Mouse (Mus musculus) myocyte (in vitro differentiated cells): ENCODE measurements around the gene Nid1.

Experiments
- CEBPB ChIP-seq: IDR thresholded peaks from 2 replicates; pipeline ENCODE4 v1.6.1; 2011; ENCODE audit warnings: mild to moderate bottlenecking, moderate library complexity; ENCODE audit not compliant: poor library complexity, insufficient read depth, severe bottlenecking
- E2F4 ChIP-seq: IDR thresholded peaks from one replicate; pipeline ENCODE4 v1.6.1; 2011; ENCODE audit warnings: mild to moderate bottlenecking, control low read depth, moderate library complexity; ENCODE audit not compliant: insufficient read depth
- MAX ChIP-seq: IDR thresholded peaks from one replicate; pipeline ENCODE4 v1.6.1; 2011; ENCODE audit warnings: low read depth, mild to moderate bottlenecking, control low read depth
- MYOD1 ChIP-seq, 3 experiments: IDR thresholded peaks; one replicate each; pipeline ENCODE4 v1.6.1; 2011; ENCODE audit warnings: control low read depth in 2 of 3, low read depth in 2 of 3, mild to moderate bottlenecking in 2 of 3, moderate library complexity in 1 of 3; ENCODE audit not compliant: insufficient read length in 2 of 3, control insufficient read depth in 1 of 3
- POLR2A ChIP-seq: IDR thresholded peaks from one replicate; pipeline ENCODE4 v1.6.1; 2011; ENCODE audit warnings: low read depth, mild to moderate bottlenecking, control low read depth, moderate library complexity; ENCODE audit not compliant: insufficient read length
- POLR2AphosphoS2 ChIP-seq: IDR thresholded peaks from one replicate; pipeline ENCODE4 v1.6.1; 2011; ENCODE audit warnings: low read depth, control low read depth; ENCODE audit not compliant: insufficient read length
- SRF ChIP-seq: IDR thresholded peaks from one replicate; pipeline ENCODE4 v1.6.1; 2011; ENCODE audit warnings: low read depth; ENCODE audit not compliant: control insufficient read depth, insufficient read length
- TCF12 ChIP-seq: IDR thresholded peaks from one replicate; pipeline ENCODE4 v1.6.1; 2011; ENCODE audit warnings: mild to moderate bottlenecking, control low read depth; ENCODE audit not compliant: poor library complexity, insufficient read depth, severe bottlenecking
- TCF3 ChIP-seq: IDR thresholded peaks from one replicate; pipeline ENCODE4 v1.6.1; 2011; ENCODE audit warnings: low read depth, control low read depth; ENCODE audit not compliant: insufficient read length
- USF1 ChIP-seq: IDR thresholded peaks from one replicate; pipeline ENCODE4 v1.6.1; 2011; ENCODE audit warnings: low read depth, mild to moderate bottlenecking, control low read depth, moderate library complexity

DNA sequence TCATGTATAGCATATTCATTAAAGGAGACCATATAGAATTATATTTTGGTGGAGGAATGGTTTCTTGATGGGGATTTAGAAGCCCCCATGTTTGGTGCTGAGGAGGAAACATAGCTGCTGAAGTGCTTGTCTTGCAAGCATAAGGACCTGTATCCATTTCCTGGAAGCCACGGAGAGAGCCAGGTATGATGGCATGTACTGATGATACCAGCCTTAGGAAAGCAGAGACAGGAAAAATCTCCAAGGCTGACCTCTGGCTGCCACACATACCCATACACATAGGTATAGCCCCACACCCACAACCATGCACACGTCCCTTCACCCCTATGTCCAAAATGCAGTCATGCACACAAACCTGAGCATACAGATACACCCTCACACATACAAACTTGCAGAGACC lies 39.2 kb downstream of the Nid1 start:
- TF ChIP-seq POLR2A (no peak), TCF3 (no peak), USF1 (no peak), E2F4 (no peak), TCF12 (no peak), MAX (no peak), MYOD1 (IDR thresholded peaks at IDR 0.05; ENCODE audit: control insufficient read depth in 1 of 3, insufficient read length in 2 of 3, low read depth in 2 of 3) (no peak), SRF (no peak), POLR2AphosphoS2 (no peak), CEBPB (no peak)
